Mouse (Mus musculus): ENCODE results near the gene Cdkn2aip. TPM values are rescaled to one million over a fixed set of nuclear protein-coding genes. Genes with fewer than 3 reads are reported as not detected.

Cdkn2aip gene
- polyA plus RNA-seq (2014; fragmentation: Illumina TruSeq; extraction: RNeasy Lipid Tissue Mini Kit (QIAGEN cat#74804); ENCODE audit: low read depth, low replicate concordance) = 18.5 TPM

GRCm38 (mm10) chr8:47713761-47714745, at the start of gene Cdkn2aip:
Gene Cdkn2aip (minus strand): TSS chr8:47713932.

GRCm38 (mm10) chr8:47674777-47675710, 38.7 kb downstream of the Cdkn2aip start, which contains the start of gene Ing2:
Gene Ing2 (minus strand): TSS chr8:47675556.

Other genes with a start within 250 kb of the Cdkn2aip start
- 54.0 TPM for gene Trappc11, start 180.5 kb downstream of the Cdkn2aip start, polyA plus RNA-seq (2014; fragmentation: Illumina TruSeq; extraction: RNeasy Lipid Tissue Mini Kit (QIAGEN cat#74804); ENCODE audit: low read depth, low replicate concordance)
- 56.8 TPM for gene Rwdd4a, start 180.3 kb downstream of the Cdkn2aip start, polyA plus RNA-seq (2014; fragmentation: Illumina TruSeq; extraction: RNeasy Lipid Tissue Mini Kit (QIAGEN cat#74804); ENCODE audit: low read depth, low replicate concordance)
- 19.8 TPM for gene Ing2, start 38.4 kb downstream of the Cdkn2aip start, polyA plus RNA-seq (2014; fragmentation: Illumina TruSeq; extraction: RNeasy Lipid Tissue Mini Kit (QIAGEN cat#74804); ENCODE audit: low read depth, low replicate concordance)
- not detected for gene Cldn24, start 108.2 kb upstream of the Cdkn2aip start, polyA plus RNA-seq (2014; fragmentation: Illumina TruSeq; extraction: RNeasy Lipid Tissue Mini Kit (QIAGEN cat#74804); ENCODE audit: low read depth, low replicate concordance)
- gene Cldn22, start 110.5 kb upstream of the Cdkn2aip start, polyA plus RNA-seq (2014; fragmentation: Illumina TruSeq; extraction: RNeasy Lipid Tissue Mini Kit (QIAGEN cat#74804); ENCODE audit: low read depth, low replicate concordance) = 0.64 TPM